Mouse (Mus musculus): ENCODE results near the gene Fpr-rs6. TPM values are rescaled to one million over a fixed set of nuclear protein-coding genes. Genes with fewer than 3 reads are reported as not detected.

Gene Fpr-rs6
- not detected in 2 replicates for polyA plus RNA-seq (2015; fragmentation: Nextera tagmentation; extraction: Ambion mirVana)

DNA sequence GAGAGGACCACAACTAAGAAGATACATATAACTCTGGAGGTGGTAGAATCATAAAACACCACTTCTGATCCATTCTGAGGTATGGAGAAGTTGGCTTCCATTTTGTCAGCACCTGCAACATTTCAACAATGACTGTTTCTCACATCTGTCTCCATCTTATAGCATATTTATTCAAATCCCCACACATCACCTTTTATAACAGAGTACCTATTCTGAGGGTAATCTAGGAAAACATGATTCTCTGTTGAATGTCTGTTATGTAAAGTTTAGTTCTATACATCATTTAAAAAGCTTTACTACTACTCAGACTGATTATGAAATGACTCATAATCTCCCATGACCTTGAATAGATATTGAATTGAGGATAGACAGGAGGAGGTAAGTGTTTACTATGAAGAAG is at the start of gene Fpr-rs6:
Fpr-rs6 (minus strand) TSS at position 101 of the 400 bp plus-strand sequence.
- ATAC-seq (ENCODE audit: low FRiP score, low read depth), result no peak
- no peak within 1 kb of the TSS for H3K27ac ChIP-seq (replicated peaks)
- no peaks in the 10 kb centered on the region for H3K27me3 ChIP-seq
- no peaks in the 10 kb centered on the region for H3K4me1 ChIP-seq (replicated peaks)
- no peak within 1 kb of the TSS for H3K4me3 ChIP-seq
- no peaks in the 10 kb centered on the region for H3K36me3 ChIP-seq
- no peak within 1 kb of the TSS for H3K9ac ChIP-seq
- H3K4me2 ChIP-seq, result no peak within 1 kb of the TSS
- peaks cover 16% of the 10 kb centered on the region; the same call in 1 of the 2 replicates for H3K9me3 ChIP-seq

Other genes with a start within 250 kb of the Fpr-rs6 start
- not detected in 2 replicates for gene Vmn2r104, start 134.8 kb downstream of the Fpr-rs6 start, polyA plus RNA-seq (2015; fragmentation: Nextera tagmentation; extraction: Ambion mirVana)
- gene Fpr-rs7, start 68.9 kb downstream of the Fpr-rs6 start, polyA plus RNA-seq (2015; fragmentation: Nextera tagmentation; extraction: Ambion mirVana), result not detected in 2 replicates
- gene Vmn2r105, start 52.0 kb upstream of the Fpr-rs6 start, polyA plus RNA-seq (2015; fragmentation: Nextera tagmentation; extraction: Ambion mirVana), result not detected in 2 replicates
- gene Vmn2r106, start 102.5 kb upstream of the Fpr-rs6 start, polyA plus RNA-seq (2015; fragmentation: Nextera tagmentation; extraction: Ambion mirVana), result not detected in 2 replicates
- not detected in 2 replicates for gene Vmn2r107, start 162.1 kb upstream of the Fpr-rs6 start, polyA plus RNA-seq (2015; fragmentation: Nextera tagmentation; extraction: Ambion mirVana)
- gene Vmn1r224, start 231.0 kb upstream of the Fpr-rs6 start, polyA plus RNA-seq (2015; fragmentation: Nextera tagmentation; extraction: Ambion mirVana), result not detected in 2 replicates